Mouse (Mus musculus) spleen, adult 2 months (tissue): Measurements from ENCODE around the gene Slc37a3.

Source experiments
- CTCF ChIP-seq: fragments of 200-500 bp; IDR thresholded peaks from 2 replicates; pipeline ENCODE4 v1.5.1; 2011; ENCODE audit warnings: mild to moderate bottlenecking, inconsistent platforms; ENCODE audit not compliant: insufficient read depth, insufficient read length, insufficient replicate concordance; ENCODE audit errors: extremely low read depth
- POLR2A ChIP-seq: fragments of 200-500 bp; IDR thresholded peaks from 2 replicates; pipeline ENCODE4 v1.6.1; 2011; ENCODE audit warnings: low read depth, low read length, inconsistent platforms

DNA sequence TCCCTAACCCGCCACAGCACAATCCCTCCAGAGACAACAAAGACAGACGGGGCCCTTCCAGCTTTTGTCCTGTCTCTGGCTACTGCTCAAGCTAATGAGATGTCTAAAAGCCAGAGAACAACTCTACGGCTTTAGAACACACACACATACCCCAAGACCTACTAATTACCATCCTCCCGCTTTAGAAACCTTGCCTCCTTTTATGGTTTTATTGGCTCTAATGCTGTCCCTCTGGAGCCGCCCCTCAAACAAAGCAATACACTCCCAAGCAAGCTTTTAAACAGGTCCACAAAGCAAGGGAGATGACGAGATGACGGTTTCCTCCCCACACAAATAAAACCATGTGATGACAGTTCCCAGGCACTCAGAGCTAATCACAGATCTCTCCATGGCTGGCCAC is 32.0 kb downstream of the Slc37a3 start:
- no peak for TF ChIP-seq CTCF
- no peak for TF ChIP-seq POLR2A
